Mouse (Mus musculus) kidney, adult 8-10 months (tissue): ENCODE measurements around the gene Cyp2d11.
"Not testable (repeated sequence)": the region's sequence is repeated elsewhere in the genome, so short reads cannot be mapped to it uniquely, and the experiment has no call there.

ENCODE experiments used
- DNase-seq, 2 experiments: peaks; one replicate each; pipeline ENCODE4 v3.0.0; 2022

The Cyp2d11 gene

DNA sequence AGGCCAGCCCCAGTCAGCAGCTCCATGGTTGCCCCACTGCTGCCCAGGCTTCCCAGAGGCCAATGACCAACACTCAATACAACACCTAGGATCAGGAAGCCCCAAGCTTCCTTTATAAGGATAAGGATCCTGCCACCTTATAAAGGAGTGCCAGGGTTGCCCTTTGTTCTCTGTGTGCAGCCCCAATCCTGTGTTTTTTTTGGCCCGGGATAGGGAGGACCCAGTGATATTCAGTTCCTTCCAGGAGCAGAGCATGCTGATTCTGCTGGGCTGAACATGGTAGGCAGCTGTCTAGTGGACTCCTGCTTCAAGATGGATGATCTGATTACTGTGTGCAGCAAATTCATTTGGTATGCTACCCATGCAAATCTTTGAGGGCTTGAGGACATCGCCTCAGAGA lies at the start of gene Cyp2d11:
Gene Cyp2d11, minus strand, starts transcription at position 101 of the 400 bp plus-strand sequence.
- not testable (repeated sequence) for DNase-seq

DNA sequence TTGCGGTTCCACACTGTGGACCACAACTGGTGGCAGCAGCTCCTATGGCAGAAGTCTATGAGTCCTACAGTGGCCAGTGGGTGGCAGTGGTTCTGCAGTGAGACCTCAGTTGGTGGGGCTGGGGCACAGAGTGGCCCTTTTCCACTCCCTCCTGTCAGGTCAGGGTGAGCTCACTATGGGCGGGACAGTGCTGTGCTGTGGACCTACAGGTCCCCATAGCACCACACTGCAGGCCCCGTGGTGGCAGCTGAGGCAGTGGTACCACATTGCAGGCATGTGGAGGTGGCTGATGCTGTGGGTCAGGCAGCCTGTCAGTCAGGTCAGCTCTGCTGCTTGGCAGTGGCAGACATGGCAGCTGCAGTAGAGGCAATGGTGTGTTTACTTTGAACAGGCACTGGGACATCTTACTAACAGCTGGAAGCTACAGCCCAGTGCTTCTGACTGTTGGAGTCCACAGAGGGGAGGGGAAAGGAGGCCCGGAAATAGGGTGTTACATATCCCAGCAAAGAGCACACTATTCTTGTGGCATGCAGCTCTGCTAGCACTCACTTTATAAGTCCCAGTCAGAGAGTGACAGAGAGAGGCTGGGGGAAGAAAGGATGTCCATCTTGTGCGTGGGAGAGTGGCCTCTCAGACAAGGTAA lies 44.3 kb upstream of the Cyp2d11 start:
- peak in 1 of 2 experiments; percentile 41 for DNase-seq

DNA sequence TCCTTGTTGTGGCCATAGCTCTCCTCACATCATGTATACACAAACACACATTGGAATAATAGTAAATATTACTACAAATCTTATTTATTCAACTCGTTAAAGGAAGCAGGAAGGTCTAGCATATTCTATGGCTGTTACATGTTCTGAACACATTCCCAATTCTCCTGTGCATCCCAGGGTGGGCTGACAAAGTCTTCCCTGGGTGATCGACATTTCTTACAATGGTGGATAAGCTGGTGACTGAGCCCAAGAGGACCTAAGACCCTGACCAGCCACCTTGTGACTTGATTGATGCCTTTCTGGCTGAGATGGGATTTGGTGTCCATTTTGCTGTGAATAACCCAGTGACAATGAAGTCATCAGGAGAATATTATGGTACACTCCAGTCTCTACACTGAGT lies 41.8 kb upstream of the Cyp2d11 start:
- no peak for DNase-seq

DNA sequence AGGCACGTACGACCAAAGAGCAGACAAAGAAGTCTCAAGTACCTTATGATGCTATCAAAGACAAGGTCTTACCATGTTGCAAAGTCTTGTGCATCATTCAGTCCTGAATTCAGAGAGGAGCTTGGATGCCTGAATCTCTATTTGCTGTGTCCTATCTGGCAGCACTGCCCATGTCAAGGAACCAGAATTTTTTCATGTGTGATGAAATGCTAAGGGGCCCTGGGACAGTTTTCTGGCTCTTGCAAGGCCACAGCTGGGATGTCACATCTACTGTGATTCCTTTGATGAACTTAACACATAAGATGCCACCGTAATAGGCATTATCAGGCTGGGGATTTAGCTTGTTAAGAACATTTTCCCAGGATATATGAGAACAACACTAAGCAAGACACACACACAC lies 41.2 kb upstream of the Cyp2d11 start:
- DNase-seq: no peak

DNA sequence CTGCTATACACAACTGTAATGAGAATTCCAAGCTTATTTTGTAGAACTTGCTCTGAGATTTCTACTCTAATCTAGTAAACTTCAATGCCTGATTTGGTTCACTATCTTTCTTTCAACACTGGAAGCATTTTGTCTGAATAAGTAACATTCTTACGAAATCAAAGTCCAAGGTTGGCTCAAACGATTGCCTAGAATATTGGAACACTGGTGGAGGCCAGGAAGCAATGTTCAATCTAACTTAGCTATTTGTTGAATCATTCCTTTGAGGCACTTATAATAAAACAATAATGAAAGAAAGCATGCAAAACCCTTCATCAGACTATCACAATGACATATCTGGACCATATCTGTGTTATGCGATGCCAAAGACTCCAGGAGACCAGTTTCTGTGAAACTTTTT lies 40.7 kb upstream of the Cyp2d11 start:
- DNase-seq: no peak

DNA sequence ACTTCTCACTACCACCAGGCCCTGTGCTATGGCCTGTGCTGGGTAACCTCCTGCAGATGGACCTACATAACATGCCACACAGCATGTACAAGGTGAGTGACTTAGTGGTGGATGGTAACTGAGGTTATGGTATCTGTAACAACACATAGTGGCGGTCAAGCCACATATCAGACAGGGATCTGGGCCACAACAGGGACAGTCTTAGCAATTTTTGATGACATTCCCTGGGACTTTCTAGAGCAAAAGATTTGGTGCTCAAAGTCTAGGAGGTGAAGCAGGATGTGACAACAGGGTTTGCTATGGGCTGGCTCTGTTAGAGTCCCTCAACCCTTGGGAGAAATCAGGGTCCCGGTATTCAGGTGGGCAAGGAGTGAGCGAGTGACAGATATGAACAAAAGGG lies 39.8 kb upstream of the Cyp2d11 start:
- no peak for DNase-seq

DNA sequence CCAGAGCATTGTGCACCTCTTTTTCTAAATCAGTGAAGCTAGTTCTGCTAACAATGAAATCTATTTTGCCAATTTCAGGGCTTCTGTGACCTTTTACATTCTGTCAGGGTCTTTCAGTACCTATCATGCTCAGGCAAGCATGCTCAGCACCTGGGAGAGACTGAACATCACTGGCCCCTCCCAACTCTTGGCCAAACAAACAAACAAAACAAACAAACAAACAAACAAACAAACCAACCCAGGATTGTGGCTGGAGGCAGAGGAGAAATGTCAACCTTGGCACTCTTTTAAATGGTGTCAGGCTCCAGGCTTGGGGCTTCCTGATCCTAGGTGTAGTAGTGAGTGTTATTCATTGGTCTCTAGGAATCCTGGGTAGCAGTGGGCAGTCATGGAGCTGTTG lies 39.3 kb upstream of the Cyp2d11 start, which contains the start of gene Cyp2d9:
Gene Cyp2d9, plus strand, starts transcription at position 301 of the 400 bp plus-strand sequence.
- no peak for DNase-seq

DNA sequence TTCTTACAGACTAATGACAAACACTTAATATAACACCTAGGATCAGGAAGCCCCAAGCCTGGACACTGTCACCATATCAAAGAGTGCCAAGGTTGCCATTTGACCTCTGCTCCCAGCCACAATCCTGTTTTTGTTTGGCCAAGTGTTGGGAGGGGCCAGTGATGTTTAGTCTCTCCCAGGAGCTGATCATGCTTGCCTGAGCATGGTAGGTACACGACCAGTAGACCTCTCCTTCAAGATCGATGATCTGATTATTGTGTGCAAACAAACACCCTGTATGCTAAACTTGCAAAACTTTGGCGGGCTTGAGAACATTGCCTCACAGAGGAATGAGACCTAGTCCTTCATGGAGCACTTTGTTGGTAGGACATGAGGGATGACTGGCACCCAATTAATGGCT lies 29.6 kb upstream of the Cyp2d11 start:
- no peak for DNase-seq

DNA sequence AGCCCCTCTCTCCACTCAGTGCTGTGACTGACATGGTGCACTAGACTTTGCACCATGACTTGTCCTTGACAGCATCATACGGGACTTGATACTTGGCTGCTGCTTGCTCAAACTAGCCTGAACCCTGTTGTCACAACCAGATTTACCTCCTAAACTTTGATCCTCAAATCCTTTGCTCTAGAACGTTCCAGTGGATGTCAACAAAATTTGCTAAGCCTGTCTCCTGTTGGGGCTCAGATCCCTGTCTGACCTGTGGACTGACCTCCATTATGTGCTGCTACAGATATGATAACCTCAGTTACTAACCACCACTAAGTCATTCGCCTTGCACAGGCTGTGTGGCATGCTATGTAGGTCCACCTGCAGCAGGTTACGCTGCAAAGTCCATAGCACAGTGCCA lies 29.1 kb upstream of the Cyp2d11 start:
- DNase-seq: no peak

DNA sequence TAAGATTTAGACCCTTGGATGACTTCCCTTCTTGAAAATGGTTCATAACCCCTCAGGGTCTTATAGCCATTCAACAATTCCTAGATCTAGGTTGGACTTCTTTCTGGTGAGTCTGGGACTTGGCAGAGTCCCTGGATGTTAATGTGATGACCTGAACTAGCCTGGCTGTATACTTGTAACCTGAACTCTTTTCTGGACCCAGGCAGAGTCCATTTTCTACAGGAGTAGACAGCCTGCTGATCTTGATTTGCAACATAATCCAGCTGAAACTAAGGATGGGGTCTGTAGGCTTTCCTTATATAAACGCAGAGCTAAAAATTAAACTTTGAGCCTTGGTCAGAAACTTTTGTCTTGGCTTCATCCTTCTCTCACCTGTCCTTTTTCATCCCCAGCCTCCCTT lies 24.8 kb upstream of the Cyp2d11 start:
- peak in 1 of 2 experiments; percentile 22 for DNase-seq

DNA sequence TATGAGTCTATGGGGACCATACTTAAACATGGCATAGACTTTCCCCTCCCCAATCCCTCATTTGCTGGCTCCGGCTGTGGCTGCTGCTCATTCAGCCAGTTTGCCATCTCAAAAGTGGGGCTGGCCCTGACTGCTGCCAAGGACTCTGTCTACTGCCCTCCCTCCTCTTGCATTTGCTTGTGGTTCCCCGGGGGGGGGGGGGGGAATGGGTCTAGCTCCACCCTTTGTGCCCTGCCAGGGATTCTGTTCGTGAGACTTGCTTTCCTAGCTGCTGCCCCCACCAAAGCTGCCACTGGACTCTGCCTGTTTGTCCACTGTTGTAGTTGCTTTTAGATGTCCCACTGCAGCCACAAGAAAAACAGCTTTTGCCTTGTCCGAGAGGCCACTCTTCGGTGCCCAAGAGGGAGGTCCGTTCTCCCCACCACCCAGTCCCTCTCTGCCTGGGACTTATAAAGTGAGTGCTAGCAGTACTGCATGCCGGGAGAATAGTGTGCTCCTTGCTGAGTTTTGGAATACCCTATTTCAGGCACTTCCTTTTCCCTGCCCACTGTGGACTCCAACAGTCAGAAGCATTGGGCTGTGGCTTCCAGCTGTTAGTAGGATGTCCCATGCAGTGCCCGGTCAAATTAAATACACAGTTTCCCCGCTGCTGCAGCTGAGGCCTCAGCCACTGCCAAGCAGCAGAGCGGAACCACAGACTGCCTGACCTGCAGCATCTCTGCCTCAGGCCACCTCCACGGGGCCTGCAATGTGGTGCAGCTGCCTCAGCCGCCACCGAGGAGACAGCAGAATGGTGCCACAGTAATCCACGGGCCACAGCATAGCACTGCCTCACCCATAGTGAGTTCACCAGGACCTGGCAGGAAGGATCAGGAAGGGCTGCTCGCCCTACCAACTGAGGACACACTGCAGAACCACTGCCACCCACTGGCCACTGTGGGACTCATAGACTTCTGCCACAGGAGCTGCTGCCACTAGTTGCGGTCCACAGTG lies 23.3 kb upstream of the Cyp2d11 start:
- DNase-seq: peak; percentile 87 to 93

DNA sequence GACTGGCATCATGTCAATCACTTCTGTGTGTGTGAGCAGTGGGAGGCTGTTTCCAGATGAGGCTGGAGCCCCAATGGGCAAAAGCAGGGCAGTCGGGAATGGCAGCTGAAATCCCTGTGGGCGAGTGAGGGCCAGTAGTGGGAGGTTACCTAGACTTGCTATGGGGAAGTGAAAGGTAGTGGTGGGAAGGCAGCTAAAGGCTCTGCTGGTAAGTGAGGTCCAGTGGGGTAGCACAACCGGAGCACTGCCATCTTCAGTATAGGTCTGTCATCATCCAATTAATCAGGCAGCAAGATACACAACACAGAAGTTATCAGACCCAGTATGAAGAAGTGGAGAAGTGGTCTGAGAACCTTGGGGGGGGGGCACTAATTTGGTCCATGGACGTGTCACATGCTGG lies 13.7 kb upstream of the Cyp2d11 start:
- no peak for DNase-seq

DNA sequence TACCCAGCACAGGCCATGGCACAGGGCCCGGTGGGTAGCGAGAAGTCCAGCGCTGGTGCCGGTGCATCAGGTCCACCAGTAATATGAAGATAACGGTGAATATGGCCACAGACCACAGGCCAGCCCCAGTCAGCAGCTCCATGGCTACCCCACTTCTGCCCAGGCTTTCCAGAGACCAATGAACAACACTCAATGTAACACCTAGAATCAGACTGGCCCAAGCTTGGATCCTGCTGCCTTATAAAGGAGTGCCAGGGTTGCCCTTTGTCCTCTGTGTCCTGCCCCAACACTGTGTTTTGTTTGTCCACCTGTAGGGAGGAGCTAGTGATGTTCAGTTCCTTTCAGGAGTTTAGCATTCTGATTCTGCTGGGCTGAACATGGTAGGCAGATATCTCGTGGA lies 13.2 kb upstream of the Cyp2d11 start, which contains the start of gene Cyp2d10:
Gene Cyp2d10, minus strand, starts transcription at position 215 of the 400 bp plus-strand sequence.
- no peak for DNase-seq

DNA sequence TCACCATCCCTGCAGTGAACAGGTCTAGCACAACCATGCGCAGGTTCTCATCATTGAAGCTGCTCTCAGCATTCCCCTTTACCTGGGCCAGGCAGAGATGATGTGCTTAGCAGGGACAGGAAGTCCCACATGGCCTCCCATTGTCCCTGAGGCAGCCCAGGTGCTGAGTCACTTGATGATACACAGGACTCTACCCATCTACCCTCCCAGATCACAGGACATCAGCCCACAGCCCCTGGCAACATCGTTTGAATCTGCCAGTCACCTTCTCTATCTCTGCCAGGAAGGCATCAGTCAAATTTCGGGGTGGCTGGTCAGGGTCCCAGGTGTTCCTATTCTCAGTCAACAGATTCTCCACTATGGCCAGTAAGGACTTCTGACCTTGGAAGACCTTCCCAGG lies 10.3 kb upstream of the Cyp2d11 start:
- no peak for DNase-seq

DNA sequence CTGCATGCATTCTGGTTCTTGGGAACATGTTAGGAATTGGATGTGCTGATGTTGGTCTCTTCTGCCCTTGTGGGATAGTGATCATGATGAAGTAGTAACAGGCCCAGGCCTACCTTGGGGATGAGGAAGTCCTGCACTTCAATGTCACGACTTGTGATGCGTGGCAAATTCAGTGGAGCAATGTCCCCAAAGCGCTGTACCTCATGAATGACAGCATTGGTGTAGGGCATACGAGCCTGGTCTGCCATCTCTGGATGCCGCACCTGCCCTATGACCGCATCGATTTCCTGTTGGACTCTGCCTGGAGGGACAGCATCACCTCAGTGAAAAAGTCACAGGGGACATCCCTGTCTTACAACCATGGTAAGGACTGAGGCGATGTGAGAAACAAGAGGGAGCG lies 9.8 kb upstream of the Cyp2d11 start:
- no peak for DNase-seq

DNA sequence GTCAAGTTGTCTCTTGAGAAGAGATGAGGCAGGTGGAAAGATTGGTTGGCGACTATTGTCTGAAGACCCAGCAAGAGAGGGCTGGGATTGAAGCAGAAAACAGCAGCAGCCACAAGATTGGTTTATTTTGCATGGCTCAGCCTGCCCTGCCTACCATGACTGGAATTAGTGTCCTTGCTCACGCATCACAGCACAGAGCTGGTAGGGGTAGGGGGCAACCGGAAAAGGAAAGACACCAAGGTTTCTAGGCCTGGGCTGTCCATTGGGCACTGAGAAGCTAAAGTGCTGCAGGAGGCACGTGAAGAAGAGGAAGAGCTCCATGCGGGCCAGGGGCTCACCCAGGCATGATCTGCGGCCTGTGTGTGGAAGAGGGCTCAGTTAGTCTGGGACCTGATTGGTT lies 8.9 kb upstream of the Cyp2d11 start:
- DNase-seq: no peak

DNA sequence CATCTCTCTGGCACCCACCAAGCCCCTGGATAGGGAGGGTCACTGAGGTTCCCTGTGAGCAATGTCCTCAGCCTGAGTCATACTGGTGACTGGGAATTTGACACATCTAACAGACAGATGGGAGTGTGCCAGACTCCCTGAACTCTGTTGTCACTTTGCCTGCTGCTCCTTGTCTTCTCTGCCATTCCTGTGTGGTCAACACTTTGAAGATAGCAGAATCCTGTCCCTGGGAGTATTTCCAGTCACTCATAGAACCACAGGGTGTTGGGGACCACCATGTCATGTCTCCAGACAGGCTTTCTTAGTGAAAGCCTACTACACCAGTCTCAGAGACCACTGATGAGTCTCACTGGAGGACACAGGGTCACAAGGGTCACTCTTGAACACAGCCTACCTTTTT lies 8.3 kb upstream of the Cyp2d11 start:
- no peak for DNase-seq

DNA sequence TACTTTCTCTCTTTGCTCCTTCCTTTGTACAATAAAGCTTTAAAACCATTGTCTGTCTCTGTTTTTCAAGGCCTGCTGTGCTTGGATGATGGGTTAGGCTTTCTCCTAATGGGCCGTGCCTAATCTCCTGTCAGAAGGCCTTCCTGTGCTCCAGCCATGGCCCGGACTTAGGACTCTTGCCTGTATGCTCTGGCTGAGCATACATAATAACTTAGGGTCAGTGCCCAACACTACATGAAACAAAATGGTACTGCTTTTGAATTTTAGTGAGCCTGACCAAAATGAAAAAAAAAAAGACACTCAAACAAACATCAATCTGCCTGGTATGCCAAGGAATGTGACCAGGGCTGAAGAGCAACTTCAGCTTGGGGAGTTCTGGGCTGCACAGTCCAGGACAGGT lies 7.7 kb upstream of the Cyp2d11 start:
- DNase-seq: no peak

DNA sequence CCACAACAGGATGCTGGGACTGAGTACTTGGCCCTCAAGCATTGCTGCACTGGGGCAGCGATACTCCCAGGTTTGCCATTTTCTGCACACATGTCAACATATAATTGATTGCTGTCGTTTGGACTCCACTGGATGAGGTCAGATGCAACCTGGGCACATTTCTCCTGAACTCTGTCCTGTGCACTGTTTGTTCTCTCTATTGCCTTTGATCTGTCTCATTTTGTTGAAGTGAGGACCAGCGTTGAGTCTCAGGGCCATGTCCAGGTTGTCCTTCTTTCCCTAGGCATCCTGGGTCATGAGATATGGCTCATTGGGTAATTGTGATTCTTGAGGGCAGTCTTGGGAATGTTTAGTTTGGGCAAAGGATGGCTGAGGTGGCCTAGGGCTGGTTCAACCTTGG lies 2.1 kb upstream of the Cyp2d11 start:
- not testable (repeated sequence) for DNase-seq

DNA sequence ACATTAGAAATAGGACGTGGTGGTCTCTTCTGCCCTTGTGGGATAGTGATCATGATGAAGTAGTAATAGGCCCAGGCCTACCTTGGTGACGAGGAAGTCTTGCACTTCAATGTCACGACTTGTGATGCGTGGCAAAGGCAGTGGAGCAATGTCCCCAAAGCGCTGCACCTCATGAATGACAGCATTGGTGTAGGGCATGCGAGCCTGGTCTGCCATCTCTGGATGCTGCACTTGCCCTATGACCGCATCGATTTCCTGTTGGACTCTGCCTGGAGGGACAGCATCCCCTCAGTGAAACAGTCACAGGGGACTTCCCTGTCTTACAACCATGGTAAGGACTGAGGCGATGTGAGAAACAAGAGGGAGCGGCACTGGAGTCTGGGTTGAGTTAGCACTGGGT lies 3.9 kb downstream of the Cyp2d11 start:
- DNase-seq: not testable (repeated sequence)

DNA sequence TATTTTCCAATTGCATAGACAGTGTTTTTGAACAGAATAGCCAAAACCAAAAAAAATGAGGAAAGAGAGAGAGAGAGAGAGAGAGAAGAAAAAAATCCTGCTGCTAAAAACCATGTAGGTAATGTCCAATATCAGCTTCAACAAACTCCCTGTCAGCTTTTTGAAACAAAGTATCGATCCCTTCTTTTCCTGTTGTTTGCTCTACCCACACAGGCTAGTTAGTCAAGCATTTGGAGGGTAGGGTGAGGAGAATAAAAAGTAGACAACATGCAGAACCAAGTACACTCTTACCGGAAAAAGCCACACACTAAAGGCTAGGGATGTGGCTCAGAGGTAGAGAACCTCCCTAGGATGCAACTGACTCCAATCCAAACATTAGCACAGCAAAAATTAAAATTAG lies 8.1 kb downstream of the Cyp2d11 start:
- no peak for DNase-seq

DNA sequence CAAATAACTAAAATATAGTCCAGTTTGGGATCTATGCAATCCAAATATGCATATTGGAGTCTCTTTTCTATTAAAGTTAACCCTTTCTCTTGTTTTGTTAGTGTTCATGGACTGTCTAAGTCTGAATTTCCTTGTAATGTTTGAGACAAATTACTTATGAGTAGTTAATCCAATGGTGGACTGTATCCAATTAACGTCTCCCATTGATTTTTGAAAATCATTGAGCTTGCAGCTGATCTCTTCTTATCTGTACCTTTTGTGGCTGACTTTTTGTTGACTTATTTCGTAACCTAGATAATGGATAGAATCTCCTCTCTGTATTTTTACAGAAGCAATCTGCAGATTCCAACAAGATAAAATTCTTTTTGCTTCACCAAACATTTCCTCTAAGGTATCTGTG lies 11.4 kb downstream of the Cyp2d11 start:
- DNase-seq: no peak

DNA sequence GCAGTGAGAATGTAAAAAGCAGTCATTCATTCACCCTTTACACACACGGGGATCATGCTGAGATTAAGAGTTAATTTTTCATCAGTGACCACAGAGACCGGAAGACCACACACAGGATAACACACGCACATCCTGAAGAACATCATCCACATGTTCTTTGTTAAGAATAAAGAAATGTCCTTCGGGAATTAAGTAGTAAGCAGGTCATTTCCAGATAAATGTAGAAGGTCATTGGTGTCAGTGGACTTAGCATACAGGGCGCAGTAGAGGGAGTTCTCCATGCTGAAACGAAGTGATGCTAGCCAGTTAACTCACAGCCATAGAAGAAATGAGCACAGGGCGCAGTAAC lies 13.1 kb downstream of the Cyp2d11 start:
- DNase-seq: no peak
